Mouse (Mus musculus) liver, embryonic 16.5 days (tissue): ENCODE data around the gene Sp1. TPM values are rescaled to one million over a fixed set of nuclear protein-coding genes. Genes with fewer than 3 reads are reported as not detected.

Source experiments
- ATAC-seq: fragments of 200-750 bp; cut with Nextera tagmentation; 2 replicates; pipeline ENCODE4 v1.8.0; 2017; ENCODE audit warnings: low read depth, mild to moderate bottlenecking, moderate number of reproducible peaks, moderate library complexity
- H3K27ac ChIP-seq: fragments of 300-500 bp; sonication (generic); 2 replicates; pipeline ENCODE4 v1.5.1; 2014; ENCODE audit warnings: mild to moderate bottlenecking, low read length
- H3K27me3 ChIP-seq: fragments of 300-500 bp; sonication (generic); 2 replicates; pipeline ENCODE4 v1.6.1; 2014; ENCODE audit warnings: low read depth, low read length, mixed read lengths; ENCODE audit not compliant: control insufficient read depth, insufficient read depth
- H3K36me3 ChIP-seq: fragments of 300-500 bp; sonication (generic); 2 replicates; pipeline ENCODE4 v1.6.1; 2014; ENCODE audit warnings: mild to moderate bottlenecking; ENCODE audit not compliant: control insufficient read depth, insufficient read depth
- H3K4me1 ChIP-seq: fragments of 300-500 bp; sonication (generic); 2 replicates; pipeline ENCODE4 v1.6.1; 2014; ENCODE audit warnings: low read depth, low read length, mixed read lengths; ENCODE audit not compliant: control insufficient read depth
- H3K4me2 ChIP-seq: fragments of 300-500 bp; sonication (generic); 2 replicates; pipeline ENCODE4 v1.6.1; 2014; ENCODE audit warnings: low read depth, low read length, mixed read lengths
- H3K4me3 ChIP-seq: fragments of 300-500 bp; sonication (generic); 2 replicates; pipeline ENCODE4 v1.5.1; 2014; ENCODE audit warnings: low read depth, mild to moderate bottlenecking, low read length
- H3K9ac ChIP-seq: fragments of 300-500 bp; sonication (generic); 2 replicates; pipeline ENCODE4 v1.6.1; 2014; ENCODE audit warnings: low read depth, low read length
- H3K9me3 ChIP-seq: fragments of 300-500 bp; sonication (generic); replicated peaks from 2 replicates; pipeline ENCODE4 v1.6.1; 2016; ENCODE audit warnings: low read length; ENCODE audit not compliant: control insufficient read depth
- WGBS: fragments of 180-500 bp; shearing (Covaris S2); extraction: QIAGEN DNeasy Blood & Tissue Kit; methylation state at CpG from one replicate; pipeline ENCODE4 v1.1.7; 2014; ENCODE audit not compliant: insufficient replicate concordance; 5-methylcytosine and 5-hydroxymethylcytosine counted together
- polyA plus RNA-seq: library from polyadenylated mRNA; unstranded; fragments of >200 nt; fragmentation: Nextera tagmentation; extraction: Ambion mirVana; gene quantifications from 2 replicates; pipeline ENCODE4 v1.2.1, GENCODE M21; 2015

Gene Sp1
- polyA plus RNA-seq, 1 experiment from 2014 or later: 3.7 TPM

- H3K27me3 ChIP-seq: no peaks in the 10 kb centered on the region
- H3K27ac ChIP-seq: peak overlapping the region; percentile 91
- no peaks in the 10 kb centered on the region for H3K9me3 ChIP-seq
- 4% methylated on average over 6 of the region's 6 CpGs for WGBS
- H3K36me3 ChIP-seq: peaks cover 11% of the 10 kb centered on the region; the same call in 1 of the 2 replicates
- H3K4me1 ChIP-seq: peaks cover 40% of the 10 kb centered on the region
- no peak for ATAC-seq
- peak overlapping the region; percentile 61 for H3K4me3 ChIP-seq
- H3K4me2 ChIP-seq: peak overlapping the region; percentile 70
- peak overlapping the region; percentile 61 for H3K9ac ChIP-seq
Measured at GRCm38 (mm10) chr15:102459381-102459780, 53.4 kb downstream of the Sp1 start.

GRCm38 (mm10) chr15:102459847-102460246 is 53.9 kb downstream of the Sp1 start:
- H3K9me3 ChIP-seq: no peaks in the 10 kb centered on the region
- peaks cover 11% of the 10 kb centered on the region; the same call in 1 of the 2 replicates for H3K36me3 ChIP-seq
- H3K27ac ChIP-seq: peak overlapping the region; percentile 91
- H3K9ac ChIP-seq: peak overlapping the region; percentile 61
- peaks cover 40% of the 10 kb centered on the region for H3K4me1 ChIP-seq
- no peaks in the 10 kb centered on the region for H3K27me3 ChIP-seq
- peak; percentile 71 for ATAC-seq
- peak overlapping the region; percentile 70 for H3K4me2 ChIP-seq
- peak overlapping the region; percentile 61 for H3K4me3 ChIP-seq
- 13% methylated on average over 5 of the region's 5 CpGs for WGBS

DNA sequence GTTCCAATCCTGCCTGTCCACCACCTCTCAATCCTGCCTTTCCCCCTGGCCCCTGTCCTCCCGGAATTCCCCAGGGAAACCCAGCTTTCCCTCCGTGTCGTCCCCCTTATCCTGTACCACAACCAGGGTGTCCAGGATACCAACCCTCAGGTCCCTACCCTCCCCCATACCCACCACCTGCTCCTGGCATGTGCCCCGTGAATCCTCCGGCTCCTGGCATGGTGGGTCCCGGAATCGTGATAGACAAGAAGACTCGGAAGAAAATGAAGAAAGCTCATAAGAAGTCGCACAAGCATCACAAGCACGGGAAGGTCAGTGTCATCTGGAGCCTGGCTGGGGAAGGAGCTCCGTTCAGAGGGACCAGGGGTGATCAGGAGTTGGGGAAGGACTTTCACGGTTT is 54.5 kb downstream of the Sp1 start:
- peak overlapping the region; percentile 91 for H3K27ac ChIP-seq
- 52% methylated on average over 12 of the region's 12 CpGs for WGBS
- peak overlapping the region; percentile 70 for H3K4me2 ChIP-seq
- ATAC-seq: no peak
- H3K36me3 ChIP-seq: peaks cover 11% of the 10 kb centered on the region; the same call in 1 of the 2 replicates
- H3K4me1 ChIP-seq: peaks cover 40% of the 10 kb centered on the region
- peak overlapping the region; percentile 50 for H3K9ac ChIP-seq
- H3K9me3 ChIP-seq: no peaks in the 10 kb centered on the region
- H3K27me3 ChIP-seq: no peaks in the 10 kb centered on the region
- H3K4me3 ChIP-seq: peak overlapping the region; percentile 61

DNA sequence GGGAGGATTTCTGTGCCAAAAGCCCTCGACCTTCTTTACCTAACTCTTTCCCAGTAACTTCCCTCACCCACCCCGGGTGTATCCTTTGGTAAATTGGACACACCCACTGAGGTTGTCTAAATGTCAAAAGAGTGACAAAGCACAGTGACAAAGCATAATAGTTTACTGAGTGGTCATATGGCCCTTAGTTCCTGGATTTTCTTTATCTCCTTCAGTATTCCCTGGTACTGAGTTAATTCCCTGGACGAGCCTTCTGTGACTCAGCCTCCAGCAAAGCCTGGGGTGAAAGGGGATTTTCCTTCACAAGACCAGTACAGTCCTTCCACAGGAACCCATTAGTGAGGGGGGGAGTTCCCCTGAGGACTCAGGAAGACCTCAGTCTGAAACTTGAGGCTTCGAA is 55.0 kb downstream of the Sp1 start:
- WGBS: 14% methylated on average over 4 of the region's 4 CpGs
- Histone ChIP-seq H3K4me1 (peaks cover 40% of the 10 kb centered on the region), H3K9ac (peak overlapping the region; percentile 50), H3K9me3 (no peaks in the 10 kb centered on the region), H3K36me3 (peaks cover 11% of the 10 kb centered on the region; the same call in 1 of the 2 replicates), H3K27me3 (no peaks in the 10 kb centered on the region), H3K4me3 (peak overlapping the region; percentile 61), H3K27ac (peak overlapping the region; percentile 91), H3K4me2 (peak overlapping the region; percentile 70)
- ATAC-seq: peak; percentile 52

DNA sequence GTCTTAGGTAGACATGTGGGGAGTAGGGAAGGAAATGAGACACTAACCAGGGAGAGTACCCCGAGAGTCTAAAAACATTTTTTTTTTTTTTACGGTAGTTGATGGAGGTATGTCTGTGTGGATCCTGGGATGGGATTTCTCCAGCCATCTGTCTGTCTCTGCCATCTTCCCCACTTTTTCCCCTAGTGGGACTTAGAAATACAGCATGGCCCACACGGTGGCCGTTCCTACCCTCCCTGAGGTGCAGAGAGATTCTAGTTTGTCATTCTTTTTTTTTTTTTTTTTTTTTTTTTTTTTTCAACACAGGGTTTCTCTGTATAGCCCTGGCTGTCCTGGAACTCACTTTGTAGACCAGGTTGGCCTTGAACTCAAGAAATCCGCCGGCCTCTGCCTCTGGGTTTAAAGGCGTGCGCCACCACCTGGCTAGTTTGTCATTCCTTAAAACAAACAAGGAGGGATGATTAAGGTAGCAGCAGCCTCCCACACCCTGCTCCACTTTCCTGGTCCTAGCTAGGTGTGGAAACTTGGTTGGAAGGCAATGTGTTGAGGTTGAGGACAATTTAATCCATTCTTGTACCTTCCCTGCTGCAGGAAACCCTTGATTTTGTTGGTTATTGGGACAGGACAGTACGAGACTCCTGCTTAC is 55.6 kb downstream of the Sp1 start:
- Histone ChIP-seq H3K9ac (peak overlapping the region; percentile 50), H3K4me1 (peaks cover 40% of the 10 kb centered on the region)

DNA sequence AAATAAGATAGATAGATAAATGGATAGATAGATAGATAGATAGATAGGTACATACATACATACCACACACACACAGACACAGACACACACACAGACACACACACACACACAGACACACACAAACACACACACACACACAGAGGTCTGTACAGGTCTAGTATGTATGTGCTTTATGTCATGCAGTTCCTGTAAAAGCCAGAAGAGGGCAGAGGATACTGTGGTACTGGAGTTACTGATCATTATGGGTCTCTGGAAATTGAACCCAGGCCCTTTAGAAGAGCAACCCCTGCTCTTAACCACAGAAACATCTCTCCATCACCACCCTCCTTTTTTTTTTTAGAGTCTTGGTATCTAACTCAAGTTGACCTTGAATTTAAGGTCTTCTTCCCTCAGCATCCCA is 57.7 kb downstream of the Sp1 start:
- no peak for ATAC-seq

More for the DNA sequence above, 55.6 kb downstream of the Sp1 start:
- H3K27me3 ChIP-seq: no peaks in the 10 kb centered on the region
- peaks cover 11% of the 10 kb centered on the region; the same call in 1 of the 2 replicates for H3K36me3 ChIP-seq
- no peaks in the 10 kb centered on the region for H3K9me3 ChIP-seq
- H3K4me2 ChIP-seq: peak overlapping the region; percentile 70
- H3K4me3 ChIP-seq: peak overlapping the region; percentile 61
- ATAC-seq: no peak
- WGBS: 69% methylated on average over 9 of the region's 9 CpGs
- H3K27ac ChIP-seq: peak overlapping the region; percentile 65

DNA sequence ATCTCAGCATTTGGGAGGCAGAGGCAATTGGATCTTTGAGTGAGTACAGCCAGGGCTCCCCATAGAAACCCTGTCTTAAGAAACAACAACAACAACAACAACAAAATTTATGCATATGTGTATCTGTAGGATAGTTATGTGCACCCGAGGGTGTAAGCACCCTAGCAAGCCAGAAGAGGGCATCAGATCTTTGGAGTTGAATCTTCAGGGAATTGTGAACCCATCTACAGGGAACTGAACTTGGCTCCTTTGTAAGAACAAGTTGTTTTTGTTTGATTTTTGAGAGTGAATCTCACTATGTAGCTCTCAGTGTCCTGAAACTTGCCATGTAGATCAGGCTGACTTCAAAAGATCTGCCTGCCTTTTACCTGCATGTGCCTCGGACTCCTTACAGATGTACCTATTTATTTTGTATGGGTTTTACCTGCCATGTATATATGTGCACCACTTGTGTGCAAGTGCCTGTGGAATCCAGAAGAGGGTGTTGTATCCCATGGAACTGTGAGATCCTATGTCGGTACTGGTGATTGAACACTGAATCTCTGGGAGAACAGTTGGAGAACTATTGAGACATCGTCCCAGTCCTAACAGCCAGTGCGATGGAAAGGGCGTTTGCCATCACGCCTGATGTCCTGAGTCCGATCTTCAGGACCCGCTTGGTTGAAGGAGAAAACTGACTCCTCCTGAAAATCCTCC is 62.9 kb downstream of the Sp1 start:
- Histone ChIP-seq H3K4me3 (no peak overlapping the region), H3K4me2 (no peak overlapping the region), H3K4me1 (peaks cover 6% of the 10 kb centered on the region), H3K27ac (no peak overlapping the region), H3K27me3 (no peaks in the 10 kb centered on the region), H3K9ac (no peak overlapping the region), H3K9me3 (peaks cover 2% of the 10 kb centered on the region; the same call in 1 of the 2 replicates), H3K36me3 (peaks cover 17% of the 10 kb centered on the region)
- 90% methylated on average over 9 of the region's 9 CpGs for WGBS
- ATAC-seq: no peak

More for the DNA sequence above, 57.7 kb downstream of the Sp1 start:
- Histone ChIP-seq H3K4me3 (no peak overlapping the region), H3K27ac (no peak overlapping the region), H3K9ac (no peak overlapping the region), H3K4me2 (no peak overlapping the region), H3K9me3 (peaks cover 2% of the 10 kb centered on the region; the same call in 1 of the 2 replicates), H3K4me1 (peaks cover 24% of the 10 kb centered on the region), H3K36me3 (peaks cover 15% of the 10 kb centered on the region; the same call in 1 of the 2 replicates), H3K27me3 (no peaks in the 10 kb centered on the region)

DNA sequence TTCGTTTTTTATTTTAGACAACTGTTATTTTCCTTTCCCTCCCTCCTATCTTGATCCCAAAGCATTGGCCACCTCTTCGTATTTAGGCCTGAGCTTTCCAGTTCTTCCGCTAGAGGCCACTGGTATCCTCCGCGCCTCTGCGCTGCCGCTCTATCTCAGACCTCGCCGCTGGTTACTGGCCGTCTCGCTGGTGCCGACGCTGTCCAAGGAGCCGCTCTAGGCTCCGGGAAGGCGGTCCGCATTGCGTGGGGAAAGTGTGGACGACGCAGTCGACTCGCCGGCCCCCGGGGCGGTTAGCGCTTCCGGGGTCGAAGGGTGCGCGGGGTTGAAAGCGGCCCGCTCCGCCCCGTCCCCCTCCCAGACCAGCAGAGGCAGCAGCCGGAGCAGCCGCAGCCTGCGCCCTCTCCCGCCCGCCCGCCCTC is 64.3 kb downstream of the Sp1 start, which contains the start of gene Pcbp2:
TSS of gene Pcbp2 (plus strand) at position 357 of the 422 bp plus-strand sequence.
- Histone ChIP-seq H3K4me1 (peaks cover 6% of the 10 kb centered on the region), H3K27ac (peak within 1 kb of the TSS; percentile 90), H3K4me3 (peak within 1 kb of the TSS; percentile 94), H3K27me3 (no peaks in the 10 kb centered on the region), H3K9me3 (peaks cover 2% of the 10 kb centered on the region; the same call in 1 of the 2 replicates), H3K36me3 (peaks cover 26% of the 10 kb centered on the region), H3K4me2 (peak within 1 kb of the TSS; percentile 72), H3K9ac (peak within 1 kb of the TSS; percentile 96)
- WGBS: under 1% methylated on average over 34 of the region's 40 CpGs
- ATAC-seq: peak; percentile 98
